Mouse (Mus musculus): ENCODE measurements around the gene Gm10715. TPM values are rescaled to one million over a fixed set of nuclear protein-coding genes. Genes with fewer than 3 reads are reported as not detected.
"Not testable (repeated sequence)": the region's sequence is repeated elsewhere in the genome, so short reads cannot be mapped to it uniquely, and the experiment has no call there.

Gene Gm10715
- total RNA-seq (2021) = not detected in 2 replicates
- long read RNA-seq = 0 reads

DNA sequence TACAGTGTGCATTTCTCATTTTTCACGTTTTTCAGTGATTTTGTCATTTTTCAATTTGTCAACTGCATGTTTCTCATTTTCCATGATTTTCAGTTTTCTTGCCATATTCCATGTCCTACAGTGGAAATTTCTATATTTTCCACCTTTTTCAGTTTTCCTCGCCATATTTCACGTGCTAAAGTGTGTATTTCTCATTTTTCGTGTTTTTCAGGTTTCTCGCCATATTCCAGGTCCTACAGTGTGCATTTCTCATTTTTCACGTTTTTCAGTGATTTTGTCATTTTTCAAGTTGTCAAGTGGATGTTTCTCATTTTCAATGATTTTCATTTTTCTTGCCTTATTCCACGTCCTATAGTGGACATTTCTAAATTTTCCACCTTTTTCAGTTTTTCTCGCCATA lies at the start of gene Gm10715:
Gene Gm10715 (plus strand): TSS at position 301 of the 400 bp plus-strand sequence.
- DNase-seq = not testable (repeated sequence)

DNA sequence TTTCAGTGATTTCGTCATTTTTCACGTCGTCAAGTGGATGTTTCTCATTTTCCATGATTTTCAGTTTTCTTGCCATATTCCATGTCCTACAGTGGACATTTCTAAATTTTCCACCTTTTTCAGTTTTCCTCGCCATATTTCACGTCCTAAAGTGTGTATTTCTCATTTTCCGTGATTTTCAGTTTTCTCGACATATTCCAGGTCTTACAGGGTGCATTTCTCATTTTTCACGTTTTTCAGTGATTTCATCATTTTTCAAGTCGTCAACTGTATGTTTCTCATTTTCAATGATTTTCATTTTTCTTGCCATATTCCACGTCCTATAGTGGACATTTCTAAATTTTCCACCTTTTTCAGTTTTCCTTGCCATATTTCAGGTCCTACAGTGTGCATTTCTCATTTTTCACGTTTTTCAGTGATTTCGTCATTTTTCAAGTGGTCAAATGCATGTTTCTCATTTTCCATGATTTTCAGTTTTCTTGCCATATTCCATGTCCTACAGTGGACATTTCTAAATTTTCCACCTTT lies 36.2 kb upstream of the Gm10715 start, which contains the start of gene Gm10722:
Gene Gm10722 (plus strand): TSS at position 478 of the 528 bp plus-strand sequence.
- DNase-seq = not testable (repeated sequence)

DNA sequence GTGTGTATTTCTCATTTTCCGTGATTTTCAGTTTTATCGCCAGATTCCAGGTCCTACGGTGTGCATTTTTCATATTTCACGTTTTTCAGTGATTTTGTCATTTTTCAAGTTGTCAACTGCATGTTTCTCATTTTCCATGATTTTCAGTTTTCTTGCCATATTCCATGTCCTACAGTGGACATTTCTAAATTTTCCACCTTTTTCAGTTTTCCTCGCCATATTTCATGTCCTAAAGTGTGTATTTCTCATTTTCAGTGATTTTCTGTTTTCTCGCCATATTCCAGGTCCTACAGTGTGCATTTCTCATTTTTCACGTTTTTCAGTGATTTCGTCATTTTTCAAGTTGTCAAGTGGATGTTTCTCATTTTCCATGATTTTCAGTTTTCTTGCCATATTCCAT lies 35.7 kb upstream of the Gm10715 start:
- DNase-seq = not testable (repeated sequence)

DNA sequence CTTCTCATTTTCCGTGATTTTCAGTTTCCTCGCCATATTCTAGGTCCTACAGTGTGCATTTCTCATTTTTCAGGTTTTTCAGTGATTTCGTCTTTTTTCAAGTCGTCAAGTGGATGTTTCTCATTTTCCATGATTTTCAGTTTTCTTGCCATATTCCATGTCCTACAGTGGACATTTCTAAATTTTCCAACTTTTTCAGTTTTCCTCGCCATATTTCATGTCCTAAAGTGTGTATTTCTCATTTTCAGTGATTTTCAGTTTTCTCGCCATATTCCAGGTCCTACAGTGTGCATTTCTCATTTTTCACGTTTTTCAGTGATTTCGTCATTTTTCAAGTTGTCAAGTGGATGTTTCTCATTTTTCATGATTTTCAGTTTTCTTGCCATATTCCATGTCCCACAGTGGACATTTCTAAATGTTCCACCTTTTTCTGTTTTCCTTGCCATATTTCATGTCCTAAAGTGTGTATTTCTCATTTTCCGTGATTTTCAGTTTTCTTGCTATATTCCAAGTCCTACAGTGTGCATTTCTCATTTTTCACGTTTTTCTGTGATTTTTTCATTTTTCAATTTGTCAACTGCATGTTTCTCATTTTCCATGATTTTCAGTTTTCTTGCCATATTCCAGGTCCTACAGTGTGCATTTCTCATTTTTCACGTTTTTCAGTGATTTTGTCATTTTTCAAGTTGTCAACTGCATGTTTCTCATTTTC lies 34.6 kb upstream of the Gm10715 start:
- peak; percentile 100 for DNase-seq

DNA sequence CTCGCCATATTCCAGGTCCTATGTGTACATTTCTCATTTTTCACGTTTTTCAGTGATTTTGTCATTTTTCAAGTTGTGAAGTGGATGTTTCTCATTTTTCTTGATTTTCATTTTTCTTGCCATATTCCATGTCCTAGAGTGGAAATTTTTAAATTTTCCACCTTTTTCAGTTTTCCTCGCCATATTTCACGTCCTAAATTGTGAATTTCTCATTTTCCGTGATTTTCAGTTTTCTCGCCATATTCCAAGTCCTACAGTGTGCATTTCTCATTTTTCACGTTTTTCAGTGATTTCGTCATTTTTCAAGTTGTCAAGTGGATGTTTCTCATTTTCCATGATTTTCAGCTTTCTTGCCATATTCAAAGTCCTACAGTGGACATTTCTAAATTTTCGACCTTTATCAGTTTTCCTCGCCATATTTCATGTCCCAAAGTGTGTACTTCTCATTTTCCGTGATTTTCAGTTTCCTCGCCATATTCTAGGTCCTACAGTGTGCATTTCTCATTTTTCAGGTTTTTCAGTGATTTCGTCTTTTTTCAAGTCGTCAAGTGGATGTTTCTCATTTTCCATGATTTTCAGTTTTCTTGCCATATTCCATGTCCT lies 33.8 kb upstream of the Gm10715 start, which contains the start of gene Gm11168:
Gene Gm11168 (plus strand): TSS at position 553 of the 603 bp plus-strand sequence.
- not testable (repeated sequence) for DNase-seq

DNA sequence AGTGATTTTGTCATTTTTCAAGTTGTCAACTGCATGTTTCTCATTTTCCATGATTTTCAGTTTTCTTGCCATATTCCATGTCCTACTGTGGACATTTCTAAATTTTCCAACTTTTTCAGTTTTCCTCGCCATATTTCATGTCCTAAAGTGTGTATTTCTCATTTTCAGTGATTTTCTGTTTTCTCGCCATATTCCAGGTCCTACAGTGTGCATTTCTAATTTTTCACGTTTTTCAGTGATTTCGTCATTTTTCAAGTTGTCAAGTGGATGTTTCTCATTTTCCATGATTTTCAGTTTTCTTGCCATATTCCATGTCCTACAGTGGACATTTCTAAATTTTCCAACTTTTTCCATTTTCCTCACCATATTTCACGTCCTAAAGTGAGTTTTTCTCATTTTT lies 30.5 kb upstream of the Gm10715 start:
- DNase-seq = not testable (repeated sequence)

DNA sequence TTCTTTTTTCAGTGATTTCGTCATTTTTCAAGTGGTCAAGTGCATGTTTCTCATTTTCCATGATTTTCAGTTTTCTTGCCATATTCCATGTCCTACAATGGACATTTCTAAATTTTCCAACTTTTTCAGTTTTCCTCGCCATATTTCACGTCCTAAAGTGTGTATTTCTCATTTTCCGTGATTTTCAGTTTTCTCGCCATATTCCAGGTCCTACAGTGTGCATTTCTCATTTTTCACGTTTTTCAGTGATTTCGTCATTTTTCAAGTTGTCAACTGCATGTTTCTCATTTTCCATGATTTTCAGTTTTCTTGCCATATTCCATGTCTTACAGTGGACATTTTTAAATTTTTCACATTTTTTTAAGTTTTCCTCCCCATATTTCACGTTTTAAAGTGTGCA lies 30.0 kb upstream of the Gm10715 start:
- DNase-seq = not testable (repeated sequence)

DNA sequence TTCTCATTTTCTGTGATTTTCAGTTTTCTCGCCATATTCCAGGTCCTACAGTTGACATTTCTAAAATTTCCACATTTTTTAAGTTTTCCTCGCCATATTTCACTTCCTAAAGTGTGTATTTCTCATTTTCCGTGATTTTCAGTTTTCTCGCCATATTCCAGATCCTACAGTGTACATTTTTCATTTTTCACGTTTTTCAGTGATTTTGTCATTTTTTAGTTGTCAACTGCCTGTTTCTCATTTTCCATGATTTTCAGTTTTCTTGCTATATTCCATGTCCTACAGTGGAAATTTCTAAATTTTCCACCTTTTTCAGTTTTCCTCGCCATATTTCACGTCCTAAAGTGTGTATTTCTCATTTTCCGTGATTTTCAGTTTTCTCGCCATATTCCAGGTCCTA lies 29.4 kb upstream of the Gm10715 start:
- DNase-seq = not testable (repeated sequence)

DNA sequence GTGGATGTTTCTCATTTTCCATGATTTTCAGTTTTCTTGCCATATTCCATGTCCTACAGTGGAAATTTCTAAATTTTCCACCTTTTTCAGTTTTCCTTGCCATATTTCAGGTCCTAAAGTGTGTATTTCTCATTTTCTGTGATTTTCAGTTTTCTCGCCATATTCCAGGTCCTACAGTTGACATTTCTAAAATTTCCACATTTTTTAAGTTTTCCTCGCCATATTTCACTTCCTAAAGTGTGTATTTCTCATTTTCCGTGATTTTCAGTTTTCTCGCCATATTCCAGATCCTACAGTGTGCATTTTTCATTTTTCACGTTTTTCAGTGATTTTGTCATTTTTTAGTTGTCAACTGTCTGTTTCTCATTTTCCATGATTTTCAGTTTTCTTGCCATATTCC lies 27.3 kb upstream of the Gm10715 start:
- not testable (repeated sequence) for DNase-seq

DNA sequence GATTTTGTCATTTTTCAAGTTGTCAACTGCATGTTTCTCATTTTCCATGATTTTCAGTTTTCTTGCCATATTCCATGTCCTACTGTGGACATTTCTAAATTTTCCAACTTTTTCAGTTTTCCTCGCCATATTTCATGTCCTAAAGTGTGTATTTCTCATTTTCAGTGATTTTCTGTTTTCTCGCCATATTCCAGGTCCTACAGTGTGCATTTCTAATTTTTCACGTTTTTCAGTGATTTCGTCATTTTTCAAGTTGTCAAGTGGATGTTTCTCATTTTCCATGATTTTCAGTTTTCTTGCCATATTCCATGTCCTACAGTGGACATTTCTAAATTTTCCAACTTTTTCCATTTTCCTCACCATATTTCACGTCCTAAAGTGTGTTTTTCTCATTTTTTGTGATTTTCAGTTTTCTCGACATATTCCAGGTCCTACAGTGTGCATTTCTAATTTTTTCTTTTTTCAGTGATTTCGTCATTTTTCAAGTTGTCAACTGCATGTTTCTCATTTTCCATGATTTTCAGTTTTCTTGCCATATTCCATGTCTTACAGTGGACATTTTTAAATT lies 24.5 kb upstream of the Gm10715 start:
- DNase-seq = not testable (repeated sequence)

DNA sequence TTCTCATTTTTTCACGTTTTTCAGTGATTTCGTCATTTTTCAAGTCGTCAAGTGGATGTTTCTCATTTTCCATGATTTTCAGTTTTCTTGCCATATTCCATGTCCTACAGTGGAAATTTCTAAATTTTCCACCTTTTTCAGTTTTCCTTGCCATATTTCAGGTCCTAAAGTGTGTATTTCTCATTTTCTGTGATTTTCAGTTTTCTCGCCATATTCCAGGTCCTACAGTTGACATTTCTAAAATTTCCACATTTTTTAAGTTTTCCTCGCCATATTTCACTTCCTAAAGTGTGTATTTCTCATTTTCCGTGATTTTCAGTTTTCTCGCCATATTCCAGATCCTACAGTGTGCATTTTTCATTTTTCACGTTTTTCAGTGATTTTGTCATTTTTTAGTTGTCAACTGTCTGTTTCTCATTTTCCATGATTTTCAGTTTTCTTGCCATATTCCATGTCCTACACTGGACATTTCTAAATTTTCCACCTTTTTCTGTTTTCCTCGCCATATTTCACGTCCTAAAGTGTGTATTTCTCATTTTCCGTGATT lies 23.9 kb upstream of the Gm10715 start, which contains the start of gene Gm10721:
Gene Gm10721 (plus strand): TSS at position 408 of the 547 bp plus-strand sequence.
- DNase-seq = not testable (repeated sequence)

DNA sequence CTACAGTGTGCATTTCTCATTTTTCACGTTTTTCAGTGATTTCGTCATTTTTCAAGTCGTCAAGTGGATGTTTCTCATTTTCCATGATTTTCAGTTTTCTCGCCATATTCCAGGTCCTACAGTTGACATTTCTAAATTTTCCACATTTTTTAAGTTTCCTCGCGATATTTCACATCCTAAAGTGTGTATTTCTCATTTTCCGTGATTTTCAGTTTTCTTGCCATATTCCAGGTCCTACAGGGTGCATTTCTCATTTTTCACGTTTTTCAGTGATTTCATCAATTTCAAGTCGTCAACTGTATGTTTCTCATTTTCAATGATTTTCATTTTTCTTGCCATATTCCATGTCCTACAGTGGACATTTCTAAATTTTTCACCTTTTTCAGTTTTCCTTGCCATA lies 21.3 kb upstream of the Gm10715 start, which contains the start of gene Gm10720:
Gene Gm10720 (plus strand): TSS at position 301 of the 400 bp plus-strand sequence.
- DNase-seq = not testable (repeated sequence)

DNA sequence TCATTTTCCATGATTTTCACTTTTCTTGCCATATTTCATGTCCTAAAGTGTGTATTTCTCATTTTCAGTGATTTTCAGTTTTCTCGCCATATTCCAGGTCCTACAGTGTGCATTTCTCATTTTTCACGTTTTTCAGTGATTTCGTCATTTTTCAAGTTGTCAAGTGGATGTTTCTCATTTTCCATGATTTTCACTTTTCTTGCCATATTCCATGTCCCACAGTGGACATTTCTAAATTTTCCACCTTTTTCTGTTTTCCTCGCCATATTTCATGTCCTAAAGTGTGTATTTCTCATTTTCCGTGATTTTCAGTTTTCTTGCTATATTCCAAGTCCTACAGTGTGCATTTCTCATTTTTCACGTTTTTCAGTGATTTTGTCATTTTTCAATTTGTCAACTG lies 20.8 kb upstream of the Gm10715 start:
- DNase-seq = not testable (repeated sequence)

DNA sequence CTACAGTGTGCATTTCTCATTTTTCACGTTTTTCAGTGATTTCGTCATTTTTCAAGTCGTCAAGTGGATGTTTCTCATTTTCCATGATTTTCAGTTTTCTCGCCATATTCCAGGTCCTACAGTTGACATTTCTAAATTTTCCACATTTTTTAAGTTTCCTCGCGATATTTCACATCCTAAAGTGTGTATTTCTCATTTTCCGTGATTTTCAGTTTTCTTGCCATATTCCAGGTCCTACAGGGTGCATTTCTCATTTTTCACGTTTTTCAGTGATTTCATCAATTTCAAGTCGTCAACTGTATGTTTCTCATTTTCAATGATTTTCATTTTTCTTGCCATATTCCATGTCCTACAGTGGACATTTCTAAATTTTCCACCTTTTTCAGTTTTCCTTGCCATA lies 19.6 kb upstream of the Gm10715 start, which contains the start of gene Gm10719:
Gene Gm10719 (plus strand): TSS at position 301 of the 400 bp plus-strand sequence.
- not testable (repeated sequence) for DNase-seq

DNA sequence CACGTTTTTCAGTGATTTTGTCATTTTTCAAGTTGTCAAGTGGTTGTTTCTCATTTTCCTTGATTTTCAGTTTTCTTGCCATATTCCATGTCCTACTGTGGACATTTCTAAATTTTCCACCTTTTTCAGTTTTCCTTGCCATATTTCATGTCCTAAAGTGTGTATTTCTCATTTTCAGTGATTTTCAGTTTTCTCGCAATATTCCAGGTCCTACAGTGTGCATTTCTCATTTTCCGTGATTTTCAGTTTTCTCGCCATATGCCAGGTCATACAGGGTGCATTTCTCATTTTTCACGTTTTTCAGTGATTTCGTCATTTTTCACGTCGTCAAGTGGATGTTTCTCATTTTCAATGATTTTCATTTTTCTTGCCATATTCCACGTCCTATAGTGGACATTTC lies 17.7 kb upstream of the Gm10715 start:
- peak; percentile 90 for DNase-seq

DNA sequence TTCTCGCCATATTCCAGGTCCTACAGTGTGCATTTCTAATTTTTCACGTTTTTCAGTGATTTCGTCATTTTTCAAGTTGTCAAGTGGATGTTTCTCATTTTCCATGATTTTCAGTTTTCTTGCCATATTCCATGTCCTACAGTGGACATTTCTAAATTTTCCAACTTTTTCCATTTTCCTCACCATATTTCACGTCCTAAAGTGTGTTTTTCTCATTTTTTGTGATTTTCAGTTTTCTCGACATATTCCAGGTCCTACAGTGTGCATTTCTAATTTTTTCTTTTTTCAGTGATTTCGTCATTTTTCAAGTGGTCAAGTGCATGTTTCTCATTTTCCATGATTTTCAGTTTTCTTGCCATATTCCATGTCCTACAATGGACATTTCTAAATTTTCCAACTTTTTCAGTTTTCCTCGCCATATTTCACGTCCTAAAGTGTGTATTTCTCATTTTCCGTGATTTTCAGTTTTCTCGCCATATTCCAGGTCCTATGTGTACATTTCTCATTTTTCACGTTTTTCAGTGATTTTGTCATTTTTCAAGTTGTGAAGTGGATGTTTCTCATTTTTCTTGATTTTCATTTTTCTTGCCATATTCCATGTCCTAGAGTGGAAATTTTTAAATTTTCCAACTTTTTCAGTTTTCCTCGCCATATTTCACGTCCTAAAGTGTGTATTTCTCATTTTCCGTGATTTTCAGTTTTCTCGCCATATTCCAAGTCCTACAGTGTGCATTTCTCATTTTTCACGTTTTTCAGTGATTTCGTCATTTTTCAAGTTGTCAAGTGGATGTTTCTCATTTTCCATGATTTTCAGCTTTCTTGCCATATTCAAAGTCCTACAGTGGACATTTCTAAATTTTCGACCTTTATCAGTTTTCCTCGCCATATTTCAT lies 16.6 kb upstream of the Gm10715 start:
- peak; percentile 78 for DNase-seq

DNA sequence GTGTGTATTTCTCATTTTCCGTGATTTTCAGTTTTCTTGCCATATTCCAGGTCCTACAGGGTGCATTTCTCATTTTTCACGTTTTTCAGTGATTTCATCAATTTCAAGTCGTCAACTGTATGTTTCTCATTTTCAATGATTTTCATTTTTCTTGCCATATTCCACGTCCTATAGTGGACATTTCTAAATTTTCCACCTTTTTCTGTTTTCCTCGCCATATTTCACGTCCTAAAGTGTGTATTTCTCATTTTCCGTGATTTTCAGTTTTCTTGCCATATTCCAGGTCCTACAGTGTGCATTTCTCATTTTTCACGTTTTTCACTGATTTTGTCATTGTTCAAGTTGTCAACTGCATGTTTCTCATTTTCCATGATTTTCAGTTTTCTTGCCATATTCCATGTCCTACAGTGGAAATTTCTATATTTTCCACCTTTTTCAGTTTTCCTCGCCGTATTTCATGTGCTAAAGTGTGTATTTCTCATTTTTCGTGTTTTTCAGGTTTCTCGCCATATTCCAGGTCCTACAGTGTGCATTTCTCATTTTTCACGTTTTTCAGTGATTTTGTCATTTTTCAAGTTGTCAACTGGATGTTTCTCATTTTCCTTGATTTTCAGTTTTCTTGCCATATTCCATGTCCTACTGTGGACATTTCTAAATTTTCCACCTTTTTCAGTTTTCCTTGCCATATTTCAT lies 14.2 kb upstream of the Gm10715 start:
- DNase-seq = not testable (repeated sequence)

DNA sequence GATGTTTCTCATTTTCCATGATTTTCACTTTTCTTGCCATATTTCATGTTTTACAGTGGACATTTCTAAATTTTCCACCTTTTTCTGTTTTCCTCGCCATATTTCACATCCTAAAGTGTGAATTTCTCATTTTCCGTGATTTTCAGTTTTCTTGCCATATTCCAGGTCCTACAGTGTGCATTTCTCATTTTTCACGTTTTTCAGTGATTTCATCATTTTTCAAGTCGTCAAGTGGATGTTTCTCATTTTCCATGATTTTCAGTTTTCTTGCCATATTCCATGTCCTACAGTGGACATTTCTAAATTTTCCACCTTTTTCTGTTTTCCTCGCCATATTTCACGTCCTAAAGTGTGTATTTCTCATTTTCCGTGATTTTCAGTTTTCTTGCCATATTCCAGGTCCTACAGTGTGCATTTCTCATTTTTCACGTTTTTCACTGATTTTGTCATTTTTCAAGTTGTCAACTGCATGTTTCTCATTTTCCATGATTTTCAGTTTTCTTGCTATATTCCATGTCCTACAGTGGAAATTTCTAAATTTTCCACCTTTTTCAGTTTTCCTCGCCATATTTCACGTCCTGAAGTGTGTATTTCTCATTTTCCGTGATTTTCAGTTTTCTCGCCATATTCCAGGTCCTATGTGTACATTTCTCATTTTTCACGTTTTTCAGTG lies 13.2 kb upstream of the Gm10715 start, which contains the start of gene Gm10718:
Gene Gm10718 (plus strand): TSS at position 236 of the 673 bp plus-strand sequence.
- DNase-seq = not testable (repeated sequence)

DNA sequence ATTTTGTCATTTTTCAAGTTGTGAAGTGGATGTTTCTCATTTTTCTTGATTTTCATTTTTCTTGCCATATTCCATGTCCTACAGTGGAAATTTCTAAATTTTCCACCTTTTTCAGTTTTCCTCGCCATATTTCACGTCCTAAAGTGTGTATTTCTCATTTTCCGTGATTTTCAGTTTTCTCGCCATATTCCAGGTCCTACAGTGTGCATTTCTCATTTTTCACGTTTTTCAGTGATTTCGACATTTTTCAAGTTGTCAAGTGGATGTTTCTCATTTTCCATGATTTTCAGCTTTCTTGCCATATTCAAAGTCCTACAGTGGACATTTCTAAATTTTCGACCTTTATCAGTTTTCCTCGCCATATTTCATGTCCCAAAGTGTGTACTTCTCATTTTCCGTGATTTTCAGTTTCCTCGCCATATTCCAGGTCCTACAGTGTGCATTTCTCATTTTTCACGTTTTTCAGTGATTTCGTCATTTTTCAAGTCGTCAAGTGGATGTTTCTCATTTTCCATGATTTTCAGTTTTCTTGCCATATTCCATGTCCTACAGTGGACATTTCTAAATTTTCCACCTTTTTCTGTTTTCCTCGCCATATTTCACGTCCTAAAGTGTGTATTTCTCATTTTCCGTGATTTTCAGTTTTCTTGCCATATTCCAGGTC lies 12.6 kb upstream of the Gm10715 start:
- not testable (repeated sequence) for DNase-seq
